Mouse (Mus musculus): Measurements from ENCODE around the gene Helz2. TPM values are rescaled to one million over a fixed set of nuclear protein-coding genes. Genes with fewer than 3 reads are reported as not detected.
A peak's percentile ranks its signal among the peaks of the same experiment; 100 is the strongest.
"Not testable (repeated sequence)": the region's sequence is repeated elsewhere in the genome, so short reads cannot be mapped to it uniquely, and the experiment has no call there.

The Helz2 gene
- polyA plus RNA-seq, 1 experiment from 2014 or later, result 0.68 TPM

- Histone ChIP-seq H3K9me3 (ENCODE audit: control insufficient read depth, low read length) (no peaks in the 10 kb centered on the region), H3K4me1 (ENCODE audit: control insufficient read depth, insufficient read depth, low read length) (no peaks in the 10 kb centered on the region), H3K4me3 (ENCODE audit: low read depth, low read length) (no peak overlapping the region), H3K36me3 (ENCODE audit: control insufficient read depth, insufficient read depth, low read length) (no peaks in the 10 kb centered on the region), H3K9ac (ENCODE audit: low read length) (no peak overlapping the region), H3K27ac (ENCODE audit: low read depth, low read length) (no peak overlapping the region), H3K4me2 (ENCODE audit: low read depth) (no peak overlapping the region), H3K27me3 (ENCODE audit: control insufficient read depth, insufficient read depth, low read length) (no peaks in the 10 kb centered on the region)
- WGBS, result 90% methylated on average over 4 of the region's 4 CpGs
- ATAC-seq (ENCODE audit: insufficient read depth, low FRiP score, low TSS enrichment), result no peak
- DNase-seq (ENCODE audit: low spot score), result no peak
Measured at GRCm38 (mm10) chr2:181196628-181197300, 45.1 kb downstream of the Helz2 start.

GRCm38 (mm10) chr2:181193044-181193443 is 48.8 kb downstream of the Helz2 start:
- Histone ChIP-seq H3K27ac (ENCODE audit: low read depth, low read length) (no peak overlapping the region), H3K4me3 (ENCODE audit: low read depth, low read length) (no peak overlapping the region), H3K36me3 (ENCODE audit: control insufficient read depth, insufficient read depth, low read length) (no peaks in the 10 kb centered on the region), H3K9ac (ENCODE audit: low read length) (no peak overlapping the region), H3K27me3 (ENCODE audit: control insufficient read depth, insufficient read depth, low read length) (no peaks in the 10 kb centered on the region), H3K4me2 (ENCODE audit: low read depth) (no peak overlapping the region), H3K9me3 (ENCODE audit: control insufficient read depth, low read length) (no peaks in the 10 kb centered on the region), H3K4me1 (ENCODE audit: control insufficient read depth, insufficient read depth, low read length) (peaks cover 5% of the 10 kb centered on the region; the same call in 1 of the 2 replicates)
- WGBS, result 82% methylated on average over 3 of the region's 3 CpGs
- DNase-seq (ENCODE audit: low spot score), result no peak
- no peak for ATAC-seq (ENCODE audit: insufficient read depth, low FRiP score, low TSS enrichment)

- H3K4me3 ChIP-seq (ENCODE audit: low read depth, low read length), result no peak overlapping the region
- H3K27ac ChIP-seq (ENCODE audit: low read depth, low read length), result no peak overlapping the region
- H3K4me2 ChIP-seq (ENCODE audit: low read depth), result no peak overlapping the region
- no peaks in the 10 kb centered on the region for H3K9me3 ChIP-seq (ENCODE audit: control insufficient read depth, low read length)
- no peaks in the 10 kb centered on the region for H3K27me3 ChIP-seq (ENCODE audit: control insufficient read depth, insufficient read depth, low read length)
- 61% methylated on average over 4 of the region's 4 CpGs for WGBS
- no peaks in the 10 kb centered on the region for H3K36me3 ChIP-seq (ENCODE audit: control insufficient read depth, insufficient read depth, low read length)
- H3K9ac ChIP-seq (ENCODE audit: low read length), result no peak overlapping the region
- DNase-seq (ENCODE audit: low spot score) (no peak), ATAC-seq (ENCODE audit: insufficient read depth, low FRiP score, low TSS enrichment) (no peak)
- H3K4me1 ChIP-seq (ENCODE audit: control insufficient read depth, insufficient read depth, low read length), result peaks cover 5% of the 10 kb centered on the region; the same call in 1 of the 2 replicates
Measured at GRCm38 (mm10) chr2:181191936-181192335, 49.9 kb downstream of the Helz2 start.

GRCm38 (mm10) chr2:181191385-181191784 is 50.4 kb downstream of the Helz2 start:
- not testable (repeated sequence) for DNase-seq (ENCODE audit: low spot score); H3K27ac ChIP-seq (ENCODE audit: low read depth, low read length); H3K4me3 ChIP-seq (ENCODE audit: low read depth, low read length); H3K4me2 ChIP-seq (ENCODE audit: low read depth); H3K9ac ChIP-seq (ENCODE audit: low read length); H3K27me3 ChIP-seq (ENCODE audit: control insufficient read depth, insufficient read depth, low read length); H3K9me3 ChIP-seq (ENCODE audit: control insufficient read depth, low read length); ATAC-seq (ENCODE audit: insufficient read depth, low FRiP score, low TSS enrichment); H3K36me3 ChIP-seq (ENCODE audit: control insufficient read depth, insufficient read depth, low read length); H3K4me1 ChIP-seq (ENCODE audit: control insufficient read depth, insufficient read depth, low read length)
- 75% methylated on average over 4 of the region's 4 CpGs for WGBS

GRCm38 (mm10) chr2:181189321-181189720 is 52.5 kb downstream of the Helz2 start:
- no peak overlapping the region for H3K27ac ChIP-seq (ENCODE audit: low read depth, low read length)
- 89% methylated on average over 1 of the region's 1 CpGs for WGBS
- no peaks in the 10 kb centered on the region for H3K9me3 ChIP-seq (ENCODE audit: control insufficient read depth, low read length)
- DNase-seq (ENCODE audit: low spot score) (no peak), ATAC-seq (ENCODE audit: insufficient read depth, low FRiP score, low TSS enrichment) (no peak)
- H3K9ac ChIP-seq (ENCODE audit: low read length), result no peak overlapping the region
- H3K27me3 ChIP-seq (ENCODE audit: control insufficient read depth, insufficient read depth, low read length), result no peaks in the 10 kb centered on the region
- peaks cover 5% of the 10 kb centered on the region; the same call in 1 of the 2 replicates for H3K4me1 ChIP-seq (ENCODE audit: control insufficient read depth, insufficient read depth, low read length)
- no peak overlapping the region for H3K4me3 ChIP-seq (ENCODE audit: low read depth, low read length)
- no peaks in the 10 kb centered on the region for H3K36me3 ChIP-seq (ENCODE audit: control insufficient read depth, insufficient read depth, low read length)
- no peak overlapping the region for H3K4me2 ChIP-seq (ENCODE audit: low read depth)

GRCm38 (mm10) chr2:181188681-181189080 is 53.1 kb downstream of the Helz2 start:
- WGBS, result 75% methylated on average over 2 of the region's 2 CpGs
- no peaks in the 10 kb centered on the region for H3K36me3 ChIP-seq (ENCODE audit: control insufficient read depth, insufficient read depth, low read length)
- H3K4me3 ChIP-seq (ENCODE audit: low read depth, low read length), result peak overlapping the region; percentile 4; the same call in 1 of the 2 replicates
- DNase-seq (ENCODE audit: low spot score) (no peak), ATAC-seq (ENCODE audit: insufficient read depth, low FRiP score, low TSS enrichment) (no peak)
- H3K4me2 ChIP-seq (ENCODE audit: low read depth), result peak overlapping the region; percentile 73
- H3K27ac ChIP-seq (ENCODE audit: low read depth, low read length), result peak overlapping the region; percentile 39
- H3K9ac ChIP-seq (ENCODE audit: low read length), result no peak overlapping the region; the same call in 1 of the 2 replicates
- no peaks in the 10 kb centered on the region for H3K9me3 ChIP-seq (ENCODE audit: control insufficient read depth, low read length)
- H3K4me1 ChIP-seq (ENCODE audit: control insufficient read depth, insufficient read depth, low read length), result peaks cover 5% of the 10 kb centered on the region; the same call in 1 of the 2 replicates
- no peaks in the 10 kb centered on the region for H3K27me3 ChIP-seq (ENCODE audit: control insufficient read depth, insufficient read depth, low read length)

GRCm38 (mm10) chr2:181187121-181188000 is 54.5 kb downstream of the Helz2 start, which contains the start of gene Ppdpf:
Gene Ppdpf, plus strand, starts transcription at chr2:181187247.
- under 1% methylated on average over 62 of the region's 64 CpGs for WGBS
- no peaks in the 10 kb centered on the region for H3K9me3 ChIP-seq (ENCODE audit: control insufficient read depth, low read length)

GRCm38 (mm10) chr2:181186635-181187034 is 55.2 kb downstream of the Helz2 start:
- H3K9ac ChIP-seq (ENCODE audit: low read length), result peak overlapping the region; percentile 94
- peak overlapping the region; percentile 73 for H3K4me2 ChIP-seq (ENCODE audit: low read depth)
- H3K36me3 ChIP-seq (ENCODE audit: control insufficient read depth, insufficient read depth, low read length), result no peaks in the 10 kb centered on the region
- WGBS, result under 1% methylated on average over 14 of the region's 14 CpGs
- DNase-seq (ENCODE audit: low spot score) (peak; percentile 90), ATAC-seq (ENCODE audit: insufficient read depth, low FRiP score, low TSS enrichment) (peak; percentile 60)
- peak overlapping the region; percentile 96 for H3K27ac ChIP-seq (ENCODE audit: low read depth, low read length)
- peaks cover 5% of the 10 kb centered on the region; the same call in 1 of the 2 replicates for H3K4me1 ChIP-seq (ENCODE audit: control insufficient read depth, insufficient read depth, low read length)
- peak overlapping the region; percentile 67 for H3K4me3 ChIP-seq (ENCODE audit: low read depth, low read length)
- H3K9me3 ChIP-seq (ENCODE audit: control insufficient read depth, low read length), result no peaks in the 10 kb centered on the region
- H3K27me3 ChIP-seq (ENCODE audit: control insufficient read depth, insufficient read depth, low read length), result no peaks in the 10 kb centered on the region

More at GRCm38 (mm10) chr2:181187121-181188000, 54.5 kb downstream of the Helz2 start, which contains the start of gene Ppdpf:
- Histone ChIP-seq H3K27me3 (ENCODE audit: control insufficient read depth, insufficient read depth, low read length) (no peaks in the 10 kb centered on the region), H3K9ac (ENCODE audit: low read length) (peak within 1 kb of the TSS; percentile 94), H3K4me2 (ENCODE audit: low read depth) (peak within 1 kb of the TSS; percentile 73), H3K36me3 (ENCODE audit: control insufficient read depth, insufficient read depth, low read length) (no peaks in the 10 kb centered on the region), H3K27ac (ENCODE audit: low read depth, low read length) (peak within 1 kb of the TSS; percentile 96), H3K4me3 (ENCODE audit: low read depth, low read length) (peak within 1 kb of the TSS; percentile 67), H3K4me1 (ENCODE audit: control insufficient read depth, insufficient read depth, low read length) (peaks cover 5% of the 10 kb centered on the region; the same call in 1 of the 2 replicates)
- ATAC-seq (ENCODE audit: insufficient read depth, low FRiP score, low TSS enrichment) (peak; percentile 91), DNase-seq (ENCODE audit: low spot score) (peak; percentile 92)

All from neural tube, embryonic 11.5 days (tissue).